Mouse (Mus musculus): Measurements from ENCODE around the gene Txndc12.

- TF ChIP-seq CTCF (IDR thresholded peaks at IDR 0.05; ENCODE audit: low read depth, low read length) (no peak), GATA2 (IDR thresholded peaks at IDR 0.05; ENCODE audit: borderline replicate concordance, low read depth, low read length) (no peak), POLR2AphosphoS5 (IDR thresholded peaks at IDR 0.05; ENCODE audit: insufficient replicate concordance, low read depth, low read length) (no peak)
Measured at GRCm38 (mm10) chr4:108790507-108790906, 43.9 kb upstream of the Txndc12 start.

Data from G1E (cell line).